Mouse (Mus musculus): ENCODE measurements around the gene C1rl. TPM values are rescaled to one million over a fixed set of nuclear protein-coding genes. Genes with fewer than 3 reads are reported as not detected.

The C1rl gene
- polyA plus RNA-seq, 1 experiment from 2014 or later, result 0.45 TPM

DNA sequence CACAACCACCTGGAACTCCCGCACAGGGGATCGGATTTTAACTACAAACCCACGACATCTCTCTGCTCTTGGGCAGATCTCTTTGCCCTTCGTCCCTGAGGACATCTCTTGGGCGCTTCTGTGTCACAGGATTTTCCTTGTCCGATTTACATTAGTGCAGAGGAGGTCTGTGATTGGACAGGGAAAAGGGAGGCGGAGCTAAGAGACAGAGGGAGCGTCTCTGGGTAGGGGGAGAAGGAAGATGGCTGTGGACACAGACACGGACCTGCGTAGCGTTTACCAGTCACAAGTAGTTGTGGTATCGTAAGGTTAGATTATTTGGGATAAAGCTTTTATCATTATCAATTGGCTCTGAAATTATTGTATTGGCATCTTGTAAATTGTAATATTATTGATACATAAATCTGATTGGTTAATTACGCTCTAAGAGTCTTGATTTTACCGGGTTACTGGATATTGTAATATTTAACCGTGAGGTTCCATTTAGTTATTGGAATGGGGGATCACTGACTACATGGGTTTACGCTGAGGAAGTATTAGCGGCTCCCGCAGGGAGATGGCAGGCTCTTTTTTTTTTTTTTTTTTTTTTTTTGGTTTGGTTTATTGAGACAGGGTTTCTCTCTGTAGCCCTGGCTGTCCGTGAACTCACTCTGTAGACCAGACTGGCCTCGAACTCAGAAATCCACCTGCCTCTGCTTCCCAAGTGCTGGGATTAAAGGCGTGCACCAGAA, 7.3 kb upstream of the C1rl start:
- Histone ChIP-seq H3K27ac (no peak overlapping the region), H3K9me3 (no peaks in the 10 kb centered on the region), H3K4me1 (no peaks in the 10 kb centered on the region), H3K36me3 (no peaks in the 10 kb centered on the region), H3K4me2 (replicated peaks) (peak overlapping the region; percentile 41), H3K4me3 (no peak overlapping the region), H3K27me3 (no peaks in the 10 kb centered on the region), H3K9ac (no peak overlapping the region)
- ATAC-seq (ENCODE audit: insufficient number of reproducible peaks, insufficient read depth, low FRiP score, low TSS enrichment), result no peak
- 37% methylated on average over 21 of the region's 21 CpGs for WGBS

DNA sequence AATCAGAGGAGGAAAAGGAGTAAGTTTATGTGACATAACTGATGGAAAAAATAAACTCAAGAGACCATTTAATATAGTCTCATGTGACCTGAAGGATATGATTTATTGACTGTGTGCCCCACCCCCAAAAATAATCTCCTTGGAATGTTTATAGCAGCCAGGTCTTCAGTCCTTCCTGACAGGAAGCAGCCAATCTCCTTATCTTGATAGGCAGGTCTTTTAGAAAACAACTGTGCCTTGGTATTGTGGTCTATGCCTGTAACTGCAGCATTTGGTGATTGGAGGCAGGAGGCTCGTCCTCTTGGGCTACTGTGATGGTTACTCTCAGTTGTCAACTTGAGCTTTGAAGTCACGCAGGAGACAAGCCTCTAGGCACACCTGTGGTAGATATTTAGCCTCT, 5.4 kb upstream of the C1rl start:
- Histone ChIP-seq H3K27me3 (no peaks in the 10 kb centered on the region), H3K27ac (no peak overlapping the region), H3K9ac (no peak overlapping the region), H3K36me3 (no peaks in the 10 kb centered on the region), H3K4me1 (no peaks in the 10 kb centered on the region), H3K4me2 (replicated peaks) (no peak overlapping the region), H3K9me3 (no peaks in the 10 kb centered on the region), H3K4me3 (no peak overlapping the region)
- no peak for ATAC-seq (ENCODE audit: insufficient number of reproducible peaks, insufficient read depth, low FRiP score, low TSS enrichment)
- 49% methylated on average over 2 of the region's 2 CpGs for WGBS

DNA sequence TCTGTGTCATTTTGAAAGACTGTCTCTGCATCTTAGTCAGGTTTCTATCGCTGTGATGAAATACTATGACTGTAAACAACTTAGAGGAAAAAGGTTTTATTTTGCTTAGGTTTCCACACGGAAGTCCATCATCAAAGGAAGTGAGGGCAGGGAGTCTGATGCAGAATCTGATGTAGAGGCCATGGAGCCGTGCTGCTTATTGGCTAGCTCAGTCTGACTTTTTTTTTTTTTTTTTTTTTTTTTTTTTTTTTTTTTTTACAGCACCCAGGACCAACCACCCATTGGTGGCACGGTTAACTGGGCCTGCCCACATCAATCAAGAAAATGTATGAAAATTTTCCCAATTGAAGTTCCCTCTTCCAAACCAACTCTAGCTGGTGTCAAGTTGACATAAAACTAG, 4.0 kb upstream of the C1rl start:
- ATAC-seq (ENCODE audit: insufficient number of reproducible peaks, insufficient read depth, low FRiP score, low TSS enrichment), result no peak
- Histone ChIP-seq H3K36me3 (no peaks in the 10 kb centered on the region), H3K27me3 (no peaks in the 10 kb centered on the region), H3K4me3 (no peak overlapping the region), H3K27ac (no peak overlapping the region), H3K9ac (no peak overlapping the region), H3K4me1 (0 out of 2 replicates have a peak, but pooled peaks cover 4% of the 10 kb centered on the region), H3K4me2 (replicated peaks) (no peak overlapping the region), H3K9me3 (no peaks in the 10 kb centered on the region)
- WGBS, result 73% methylated on average over 4 of the region's 4 CpGs

DNA sequence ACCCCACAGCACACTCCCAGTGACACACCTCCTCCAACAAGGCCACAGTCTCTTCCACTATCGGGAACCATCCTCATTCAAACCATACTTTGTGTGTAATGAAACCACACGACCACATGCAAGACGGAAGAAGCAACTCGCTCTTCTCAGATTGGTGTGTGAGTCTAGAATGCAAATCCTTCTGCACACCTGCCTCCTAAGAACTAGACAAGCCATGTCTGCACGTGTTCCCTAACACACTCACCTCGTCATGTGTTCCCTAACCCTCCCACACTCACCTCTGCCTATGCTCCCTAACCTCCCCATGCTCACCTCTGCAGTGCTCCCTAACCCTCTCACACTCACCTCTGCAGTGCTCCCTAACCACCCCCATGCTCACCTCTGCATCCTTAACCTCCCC, 1.5 kb upstream of the C1rl start:
- no peak for ATAC-seq (ENCODE audit: insufficient number of reproducible peaks, insufficient read depth, low FRiP score, low TSS enrichment)
- H3K36me3 ChIP-seq, result no peaks in the 10 kb centered on the region
- no peak overlapping the region for H3K4me2 ChIP-seq (replicated peaks)
- H3K4me3 ChIP-seq, result no peak overlapping the region
- H3K27ac ChIP-seq, result no peak overlapping the region
- H3K9me3 ChIP-seq, result no peaks in the 10 kb centered on the region
- H3K4me1 ChIP-seq, result 0 out of 2 replicates have a peak, but pooled peaks cover 4% of the 10 kb centered on the region
- no peak overlapping the region for H3K9ac ChIP-seq
- H3K27me3 ChIP-seq, result no peaks in the 10 kb centered on the region
- WGBS, result 78% methylated on average over 6 of the region's 6 CpGs

DNA sequence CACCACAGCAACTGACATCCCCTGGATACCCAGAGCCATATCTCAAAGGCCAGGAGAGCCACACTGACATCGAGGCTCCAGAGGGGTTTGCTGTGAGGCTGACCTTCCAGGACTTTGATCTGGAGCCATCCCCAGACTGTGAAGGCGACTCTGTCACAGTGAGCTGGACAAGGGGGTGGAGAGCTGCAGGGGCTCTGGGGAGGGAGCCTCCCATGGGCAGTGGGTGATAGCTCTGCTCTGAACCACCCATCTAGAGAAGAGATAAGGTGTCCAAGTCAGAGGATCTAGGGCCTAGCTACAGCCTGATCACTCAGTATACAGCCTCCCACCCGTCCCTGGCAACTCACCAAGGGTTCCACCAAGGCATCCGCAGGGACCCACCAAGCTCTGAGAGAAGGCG, 973 bp downstream of the C1rl start:
- 83% methylated on average over 5 of the region's 5 CpGs for WGBS
- Histone ChIP-seq H3K4me3 (no peak overlapping the region), H3K27ac (no peak overlapping the region), H3K4me2 (replicated peaks) (no peak overlapping the region), H3K4me1 (0 out of 2 replicates have a peak, but pooled peaks cover 4% of the 10 kb centered on the region), H3K27me3 (no peaks in the 10 kb centered on the region), H3K36me3 (no peaks in the 10 kb centered on the region), H3K9me3 (no peaks in the 10 kb centered on the region), H3K9ac (no peak overlapping the region)
- no peak for ATAC-seq (ENCODE audit: insufficient number of reproducible peaks, insufficient read depth, low FRiP score, low TSS enrichment)

DNA sequence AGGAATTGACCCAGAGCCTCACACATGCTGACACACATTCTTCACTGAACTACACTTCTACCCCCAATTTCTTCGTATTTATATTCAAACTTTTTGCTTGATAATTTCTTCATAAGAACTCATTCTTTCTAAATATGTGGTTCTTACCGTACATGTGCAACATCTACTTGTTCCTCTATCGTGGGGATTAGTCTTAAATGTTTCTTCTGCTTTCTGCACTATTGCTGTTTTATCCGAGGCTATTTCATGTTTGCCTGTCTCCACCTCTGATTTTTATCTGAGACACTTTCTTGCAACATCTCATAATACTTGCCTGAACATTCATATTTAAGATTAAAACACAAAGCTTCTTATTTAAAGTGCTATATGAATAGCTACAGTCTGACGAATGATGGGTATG, 3.1 kb downstream of the C1rl start:
- Histone ChIP-seq H3K27ac (no peak overlapping the region), H3K9me3 (no peaks in the 10 kb centered on the region), H3K9ac (no peak overlapping the region), H3K4me1 (0 out of 2 replicates have a peak, but pooled peaks cover 4% of the 10 kb centered on the region), H3K4me3 (no peak overlapping the region), H3K36me3 (no peaks in the 10 kb centered on the region), H3K4me2 (replicated peaks) (no peak overlapping the region), H3K27me3 (no peaks in the 10 kb centered on the region)
- 94% methylated on average over 5 of the region's 5 CpGs for WGBS
- no peak for ATAC-seq (ENCODE audit: insufficient number of reproducible peaks, insufficient read depth, low FRiP score, low TSS enrichment)

DNA sequence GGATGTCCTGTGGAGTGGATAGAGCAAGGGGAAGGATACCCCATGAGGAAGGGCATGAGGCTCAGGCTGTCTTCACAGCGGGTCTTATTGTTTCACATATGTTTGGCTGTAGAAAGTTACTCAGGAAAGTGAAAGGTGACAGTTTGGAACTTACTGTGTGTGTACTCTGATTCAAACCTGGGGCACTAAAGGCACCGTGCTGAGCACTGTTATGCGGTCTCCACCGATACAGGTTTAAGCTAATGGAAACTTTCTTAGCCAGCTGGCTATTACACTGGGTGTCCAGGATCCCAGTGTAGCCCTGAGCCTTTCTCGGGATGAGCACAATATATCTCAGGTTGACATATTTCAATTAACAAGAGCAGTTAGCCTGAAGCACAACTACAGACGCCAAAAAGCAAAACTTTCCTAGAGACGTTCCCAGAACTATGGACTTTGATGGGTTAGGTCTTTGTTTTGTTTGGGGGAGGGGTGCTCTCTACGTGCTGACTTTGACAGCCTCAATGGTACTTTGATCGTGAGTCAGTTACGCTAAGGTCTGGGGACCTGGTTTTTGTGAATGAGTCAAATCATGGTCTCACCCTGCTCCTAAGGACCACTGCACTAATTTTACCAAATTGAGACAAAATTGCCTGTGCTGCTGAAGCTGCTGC, 7.1 kb downstream of the C1rl start:
- no peak for ATAC-seq (ENCODE audit: insufficient number of reproducible peaks, insufficient read depth, low FRiP score, low TSS enrichment)

DNA sequence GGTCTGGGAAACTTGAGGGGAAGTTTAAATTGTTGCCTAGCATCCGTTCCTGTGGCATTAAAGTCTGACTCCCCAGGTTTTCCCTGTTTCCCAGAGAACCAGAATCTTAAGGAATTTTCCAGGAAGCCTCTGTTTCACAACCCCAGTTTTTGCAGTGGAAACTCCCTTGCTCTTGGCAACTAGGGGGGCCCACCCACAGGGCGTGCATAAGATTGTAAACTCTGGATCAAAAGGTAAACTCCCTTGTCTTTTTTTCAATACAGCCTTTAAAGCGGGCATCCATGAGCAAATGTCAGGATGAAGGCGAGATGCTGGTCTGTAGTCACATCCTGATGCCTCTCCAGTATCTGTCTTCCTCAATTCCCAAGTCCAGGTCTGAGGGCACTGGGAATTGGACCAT, 8.6 kb downstream of the C1rl start:
- ATAC-seq (ENCODE audit: insufficient number of reproducible peaks, insufficient read depth, low FRiP score, low TSS enrichment), result no peak
- H3K9me3 ChIP-seq, result no peaks in the 10 kb centered on the region
- no peak overlapping the region for H3K27ac ChIP-seq
- H3K27me3 ChIP-seq, result no peaks in the 10 kb centered on the region
- no peak overlapping the region for H3K4me2 ChIP-seq (replicated peaks)
- H3K36me3 ChIP-seq, result no peaks in the 10 kb centered on the region
- no peak overlapping the region for H3K4me3 ChIP-seq
- WGBS, result 72% methylated on average over 4 of the region's 4 CpGs
- H3K9ac ChIP-seq, result no peak overlapping the region
- H3K4me1 ChIP-seq, result no peaks in the 10 kb centered on the region

More for the DNA sequence above, 7.1 kb downstream of the C1rl start:
- 43% methylated on average over 10 of the region's 10 CpGs for WGBS
- H3K27me3 ChIP-seq, result no peaks in the 10 kb centered on the region
- H3K9me3 ChIP-seq, result no peaks in the 10 kb centered on the region
- no peak overlapping the region for H3K27ac ChIP-seq
- H3K36me3 ChIP-seq, result no peaks in the 10 kb centered on the region
- H3K4me2 ChIP-seq (replicated peaks), result no peak overlapping the region
- no peak overlapping the region for H3K4me3 ChIP-seq
- no peak overlapping the region for H3K9ac ChIP-seq
- no peaks in the 10 kb centered on the region for H3K4me1 ChIP-seq

DNA sequence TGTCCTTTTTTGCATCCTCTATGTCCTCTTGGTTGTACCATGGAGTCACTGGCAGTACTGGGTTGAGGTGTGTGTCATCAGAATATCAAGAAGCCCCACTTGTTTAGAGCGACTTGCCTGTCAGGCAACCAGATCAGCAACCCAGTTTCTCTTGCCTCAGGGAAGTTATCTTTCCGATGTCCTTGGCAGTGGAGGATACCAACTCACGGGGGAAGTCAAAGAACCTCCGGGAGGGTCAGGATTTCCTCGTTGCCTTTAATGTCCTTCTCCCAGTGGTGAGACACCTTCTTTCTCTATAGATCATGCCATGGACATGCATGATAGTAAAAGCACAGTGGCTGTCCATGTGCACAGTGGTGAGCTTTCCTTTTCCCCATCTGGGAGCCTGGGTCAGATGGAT, 9.1 kb downstream of the C1rl start:
- Histone ChIP-seq H3K4me1 (no peaks in the 10 kb centered on the region), H3K27ac (no peak overlapping the region), H3K9me3 (no peaks in the 10 kb centered on the region), H3K4me3 (no peak overlapping the region), H3K4me2 (replicated peaks) (no peak overlapping the region), H3K36me3 (no peaks in the 10 kb centered on the region), H3K9ac (no peak overlapping the region), H3K27me3 (no peaks in the 10 kb centered on the region)
- WGBS, result 82% methylated on average over 5 of the region's 5 CpGs
- ATAC-seq (ENCODE audit: insufficient number of reproducible peaks, insufficient read depth, low FRiP score, low TSS enrichment), result no peak

DNA sequence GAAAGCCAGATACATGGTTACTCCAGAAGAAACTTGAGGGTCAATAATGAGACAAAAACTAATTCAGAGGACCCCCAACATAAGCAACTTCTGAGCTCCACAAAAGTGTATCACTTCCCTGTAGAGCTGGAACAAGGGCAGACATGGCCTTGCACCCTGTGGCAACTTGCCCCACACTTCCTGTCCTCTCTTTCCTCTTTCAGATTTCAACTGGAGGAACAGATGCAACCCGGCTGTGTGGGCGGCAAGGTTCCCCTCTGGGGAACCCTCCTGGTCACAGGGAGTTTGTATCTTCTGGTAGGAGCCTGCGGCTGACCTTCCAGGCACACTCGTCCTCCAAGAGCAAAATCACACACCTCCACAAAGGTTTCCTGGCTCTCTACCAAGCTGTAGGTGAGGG, 12.1 kb downstream of the C1rl start:
- H3K4me2 ChIP-seq (replicated peaks), result no peak overlapping the region
- H3K4me3 ChIP-seq, result no peak overlapping the region
- WGBS, result 70% methylated on average over 4 of the region's 4 CpGs
- ATAC-seq (ENCODE audit: insufficient number of reproducible peaks, insufficient read depth, low FRiP score, low TSS enrichment), result no peak
- no peak overlapping the region for H3K27ac ChIP-seq
- no peaks in the 10 kb centered on the region for H3K27me3 ChIP-seq
- H3K9ac ChIP-seq, result no peak overlapping the region
- H3K36me3 ChIP-seq, result no peaks in the 10 kb centered on the region
- no peaks in the 10 kb centered on the region for H3K9me3 ChIP-seq
- H3K4me1 ChIP-seq, result no peaks in the 10 kb centered on the region

DNA sequence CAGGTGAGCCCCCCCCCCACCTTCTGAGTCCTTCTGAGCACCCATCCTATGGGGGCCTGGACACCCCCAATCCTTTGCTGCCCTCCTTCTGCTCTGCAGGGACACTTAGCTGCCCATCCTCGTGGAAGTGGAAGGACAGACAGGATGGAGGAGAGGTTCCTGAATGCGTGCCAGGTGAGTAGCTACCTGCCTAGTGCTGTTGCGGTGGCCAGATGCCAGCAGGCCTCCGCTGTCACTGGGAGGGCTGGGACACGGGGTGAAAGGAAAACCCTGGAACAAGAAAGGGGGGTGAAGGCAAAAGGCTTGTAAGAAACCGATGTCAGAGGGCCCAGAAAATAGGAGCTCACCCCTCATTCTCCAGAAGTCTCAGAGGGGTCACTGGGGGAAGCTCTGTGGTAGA, 14.1 kb downstream of the C1rl start:
- Histone ChIP-seq H3K9ac (no peak overlapping the region), H3K27ac (no peak overlapping the region), H3K9me3 (no peaks in the 10 kb centered on the region), H3K4me1 (no peaks in the 10 kb centered on the region), H3K36me3 (no peaks in the 10 kb centered on the region), H3K4me2 (replicated peaks) (no peak overlapping the region), H3K27me3 (no peaks in the 10 kb centered on the region), H3K4me3 (no peak overlapping the region)
- no peak for ATAC-seq (ENCODE audit: insufficient number of reproducible peaks, insufficient read depth, low FRiP score, low TSS enrichment)
- 77% methylated on average over 6 of the region's 6 CpGs for WGBS

DNA sequence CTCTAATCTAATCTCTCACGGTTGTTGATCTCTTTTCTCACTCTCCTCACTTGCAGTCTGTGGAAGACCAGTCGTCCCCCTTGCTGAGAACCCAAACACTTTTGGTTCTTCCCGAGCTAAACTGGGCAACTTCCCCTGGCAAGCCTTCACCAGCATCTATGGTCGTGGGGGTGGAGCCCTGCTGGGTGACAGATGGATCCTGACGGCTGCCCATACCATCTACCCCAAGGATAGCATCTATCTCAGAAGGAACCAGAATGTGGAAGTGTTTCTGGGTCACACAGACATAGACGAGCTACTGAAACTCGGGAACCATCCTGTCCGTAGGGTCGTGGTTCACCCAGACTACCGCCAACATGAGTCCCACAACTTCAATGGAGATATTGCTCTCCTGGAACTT, 15.4 kb downstream of the C1rl start:
- Histone ChIP-seq H3K4me3 (no peak overlapping the region), H3K4me2 (replicated peaks) (no peak overlapping the region), H3K27me3 (no peaks in the 10 kb centered on the region), H3K9me3 (no peaks in the 10 kb centered on the region), H3K9ac (no peak overlapping the region), H3K36me3 (no peaks in the 10 kb centered on the region), H3K4me1 (0 out of 2 replicates have a peak, but pooled peaks cover 3% of the 10 kb centered on the region), H3K27ac (no peak overlapping the region)
- ATAC-seq (ENCODE audit: insufficient number of reproducible peaks, insufficient read depth, low FRiP score, low TSS enrichment), result no peak
- 83% methylated on average over 10 of the region's 10 CpGs for WGBS

Data from embryonic facial prominence, embryonic 12.5 days (tissue).